8 mouse cellular contexts compared by ENCODE assay signal in the genomic region with DNA sequence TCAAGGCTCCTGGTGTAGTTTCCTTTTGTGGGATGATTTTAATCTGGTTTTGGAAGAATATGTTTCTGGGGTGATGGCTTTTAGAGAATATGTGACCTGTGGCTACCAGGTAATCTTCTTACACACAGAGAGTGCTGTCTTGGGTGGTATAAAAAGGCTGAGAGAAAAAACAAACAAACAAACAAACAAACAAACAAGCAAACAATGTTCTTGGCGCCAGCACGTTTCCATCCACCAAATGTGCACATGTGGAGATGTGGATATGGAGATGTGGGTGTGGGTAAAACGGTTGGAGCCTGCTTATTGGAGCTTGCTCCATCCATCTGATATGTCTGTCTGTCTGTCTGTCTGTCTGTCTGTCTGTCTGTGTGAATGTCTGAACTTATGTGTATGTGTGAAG. TPM values are rescaled to one million over a fixed set of nuclear protein-coding genes. Genes with fewer than 3 reads are reported as not detected.
DNase-seq lines count a peak whose midpoint lies in the region; TF ChIP-seq lines count a peak whose summit lies in the region.
"Not testable (repeated sequence)": the region's sequence is repeated elsewhere in the genome, so short reads cannot be mapped to it uniquely, and the experiment has no call there.

No protein-coding gene starts in this region.

- 73% methylated on average over 3 of the region's 3 CpGs for WGBS in lung, adult 2 months

- TF ChIP-seq CTCF in lung, adult 2 months (IDR thresholded peaks at IDR 0.05; ENCODE audit: insufficient read depth, low read length), result not testable (repeated sequence)

- not testable (repeated sequence) for H3K4me1 ChIP-seq in lung, adult 2 months (ENCODE audit: control insufficient read depth, insufficient read depth, low read length)

- not testable (repeated sequence) for H3K4me3 ChIP-seq in lung, adult 2 months (replicated peaks; ENCODE audit: extremely low read depth, low read depth, low read length)

- peak; percentile 25 for DNase-seq in T-cell, adult 2 months (ENCODE audit: low spot score)
- DNase-seq in cerebellum, adult 9-10 months, result peak; percentile 91
- DNase-seq in gastrocnemius, postnatal 25 days, result peak; percentile 26
- DNase-seq in kidney, adult 18-20 months, result peak; percentile 51
- peak; percentile 54 to 62 for DNase-seq in layer of hippocampus, postnatal 10 days (ENCODE audit: low spot score in 2 of 2)
- DNase-seq in lung, adult 2 months, result peak; percentile 57
- DNase-seq in right cerebral cortex, postnatal 10 days (ENCODE audit: low spot score in 2 of 2), result peak; percentile 43 to 83
- DNase-seq in thymus, postnatal 25 days, result peak; percentile 33

- not testable (repeated sequence) for TF ChIP-seq POLR2A in lung, adult 2 months (IDR thresholded peaks at IDR 0.05; ENCODE audit: borderline replicate concordance, extremely low read depth, low read depth, low read length)

RNA-seq across cellular contexts. Expression of gene Ezh2, which starts 57.7 kb away (rescaled TPM):
- total RNA-seq in gastrocnemius, postnatal 25 days (2021), result 1 to 10 TPM; 6.7 to 7.5 TPM
- 10 to 100 TPM; 33.5 to 35.7 TPM for total RNA-seq in layer of hippocampus, postnatal 10 days (2021)
- 2.6 and 4.9 TPM in 2 replicates for polyA plus RNA-seq in lung, adult 2 months (2012; rRNA removed)

Comparison
In these comparisons a context has a peak if more than half of its experiments do, and no peak if none do; other contexts are left out.
1. DNase-seq: peak in every context shown above with its lines; median percentile 91 in cerebellum, adult 9-10 months; 63 in right cerebral cortex, postnatal 10 days; 58 in layer of hippocampus, postnatal 10 days; 57 in lung, adult 2 months; 51 in kidney, adult 18-20 months; 33 in thymus, postnatal 25 days; 26 in gastrocnemius, postnatal 25 days; 25 in T-cell, adult 2 months.
2. RNA of gene Ezh2, which starts 57.7 kb away (total RNA-seq): 33.5 to 35.7 TPM in layer of hippocampus, postnatal 10 days; 6.7 to 7.5 TPM in gastrocnemius, postnatal 25 days; every median in the first group is over 4 times any median in the second.